Mouse (Mus musculus) lung, adult 2 months (tissue): ENCODE results near the gene Ctdsp1.

ENCODE experiments used
- CTCF ChIP-seq: fragments of 200-500 bp; IDR thresholded peaks from 2 replicates; pipeline ENCODE4 v1.5.1; 2011; ENCODE audit warnings: mild to moderate bottlenecking, low read length, control low read depth; ENCODE audit not compliant: insufficient read depth
- POLR2A ChIP-seq: fragments of 200-500 bp; IDR thresholded peaks from 2 replicates; pipeline ENCODE4 v1.6.1; 2011; ENCODE audit warnings: low read depth, mild to moderate bottlenecking, control low read depth, low read length, borderline replicate concordance; ENCODE audit errors: extremely low read depth

DNA sequence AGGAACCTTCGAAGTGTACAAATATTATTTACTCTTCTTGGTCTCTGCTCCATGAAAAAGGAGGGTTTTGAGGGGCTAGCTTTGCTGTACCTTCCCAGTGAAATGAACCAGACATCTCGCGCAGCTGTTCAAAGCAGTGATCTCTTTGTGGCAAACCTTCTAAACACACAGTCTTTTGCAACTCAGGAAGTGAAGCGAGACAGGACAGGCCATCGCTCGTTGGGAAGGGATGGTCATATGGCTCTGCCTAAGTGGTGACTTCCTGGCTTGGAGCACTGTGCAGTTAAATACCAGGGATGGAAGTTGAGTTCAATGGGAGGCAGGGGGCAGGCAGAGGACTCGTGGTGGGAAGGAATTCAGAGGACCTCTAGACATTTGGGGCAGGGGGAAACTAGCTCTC, 34.5 kb downstream of the Ctdsp1 start:
- TF ChIP-seq POLR2A (no peak), CTCF (no peak)
